In genomic region chrX:42068201-42068874, GRCm38 (mm10) we compare ENCODE assay signal across 8 mouse cellular contexts. TPM values are rescaled to one million over a fixed set of nuclear protein-coding genes. Genes with fewer than 3 reads are reported as not detected.
A peak's percentile ranks its signal among the peaks of the same experiment; 100 is the strongest.
DNase-seq lines count a peak whose midpoint lies in the region; ATAC-seq and TF ChIP-seq lines count a peak whose summit lies in the region.

No protein-coding gene starts in this region.

- peak overlapping the region; percentile 81 for H3K4me3 ChIP-seq in bone marrow, adult 2 months (replicated peaks; ENCODE audit: control insufficient read depth, low read depth, low read length)
- peak overlapping the region; percentile 44 for H3K4me3 ChIP-seq in embryonic facial prominence, embryonic 14.5 days (ENCODE audit: low read depth, low read length)
- peak overlapping the region; percentile 46 for H3K4me3 ChIP-seq in limb, embryonic 13.5 days
- peak overlapping the region; percentile 53 for H3K4me3 ChIP-seq in midbrain, embryonic 15.5 days

- H3K27ac ChIP-seq in bone marrow, adult 2 months (ENCODE audit: control insufficient read depth, insufficient read depth, low read depth, low read length, poor library complexity), result peak overlapping the region; percentile 95
- H3K27ac ChIP-seq in embryonic facial prominence, embryonic 14.5 days (replicated peaks; ENCODE audit: low read depth, low read length), result peak overlapping the region; percentile 94
- peak overlapping the region; percentile 91 for H3K27ac ChIP-seq in limb, embryonic 13.5 days
- H3K27ac ChIP-seq in midbrain, embryonic 15.5 days, result peak overlapping the region; percentile 92

- peak overlapping the region; percentile 72 for H3K9ac ChIP-seq in embryonic facial prominence, embryonic 14.5 days (ENCODE audit: low read depth, low read length)
- H3K9ac ChIP-seq in limb, embryonic 13.5 days, result peak overlapping the region; percentile 65
- H3K9ac ChIP-seq in midbrain, embryonic 15.5 days, result peak overlapping the region; percentile 58

- peak; percentile 90 for ATAC-seq in embryonic facial prominence, embryonic 14.5 days (ENCODE audit: low read depth)
- ATAC-seq in limb, embryonic 13.5 days (ENCODE audit: low FRiP score, low read depth), result peak; percentile 89
- peak; percentile 91 for ATAC-seq in midbrain, embryonic 15.5 days (replicated peaks)

- no peaks in the 10 kb centered on the region for H3K4me1 ChIP-seq in bone marrow, adult 2 months (ENCODE audit: control insufficient read depth, insufficient read depth, low read length)
- H3K4me1 ChIP-seq in embryonic facial prominence, embryonic 14.5 days (ENCODE audit: control insufficient read depth, insufficient read depth, low read length), result no peaks in the 10 kb centered on the region
- H3K4me1 ChIP-seq in limb, embryonic 13.5 days, result peaks cover 9% of the 10 kb centered on the region
- H3K4me1 ChIP-seq in midbrain, embryonic 15.5 days, result peaks cover 4% of the 10 kb centered on the region

- peak; percentile 2; the same call in 1 of the 2 replicates for TF ChIP-seq POLR2A in bone marrow, adult 2 months (IDR thresholded peaks at IDR 0.05; ENCODE audit: borderline replicate concordance, control insufficient read depth, low read depth, low read length)

- DNase-seq in A20 (ENCODE audit: low read depth, low spot score), result peak; percentile 62
- peak; percentile 92 for DNase-seq in embryonic facial prominence, embryonic 14.5 days (ENCODE audit: low spot score)
- peak; percentile 88 for DNase-seq in heart, adult 8-10 months (ENCODE audit: low spot score)
- DNase-seq in kidney, adult 8-10 months, result peak; percentile 79 to 87
- DNase-seq in spleen, adult 18-20 months, result peak; percentile 50 to 54

- H3K36me3 ChIP-seq in embryonic facial prominence, embryonic 14.5 days (ENCODE audit: control insufficient read depth, insufficient read depth, low read length), result 0 out of 2 replicates have a peak, but pooled peaks cover 6% of the 10 kb centered on the region
- H3K36me3 ChIP-seq in limb, embryonic 13.5 days, result peaks cover 4% of the 10 kb centered on the region; the same call in 1 of the 2 replicates
- no peaks in the 10 kb centered on the region for H3K36me3 ChIP-seq in midbrain, embryonic 15.5 days (replicated peaks)

- H3K4me2 ChIP-seq in embryonic facial prominence, embryonic 14.5 days (ENCODE audit: low read depth, low read length), result peak overlapping the region; percentile 54
- peak overlapping the region; percentile 56 for H3K4me2 ChIP-seq in limb, embryonic 13.5 days (replicated peaks)
- H3K4me2 ChIP-seq in midbrain, embryonic 15.5 days, result peak overlapping the region; percentile 49

- H3K9me3 ChIP-seq in embryonic facial prominence, embryonic 14.5 days (ENCODE audit: control insufficient read depth, low read length), result no peaks in the 10 kb centered on the region
- no peaks in the 10 kb centered on the region for H3K9me3 ChIP-seq in limb, embryonic 13.5 days
- no peaks in the 10 kb centered on the region for H3K9me3 ChIP-seq in midbrain, embryonic 15.5 days

- no peak for TF ChIP-seq CTCF in bone marrow, adult 2 months (IDR thresholded peaks at IDR 0.05; ENCODE audit: control insufficient read depth, insufficient read depth, low read length)

- 16% methylated on average over 25 of the region's 37 CpGs for WGBS in bone marrow, adult 2 months
- 9% methylated on average over 16 of the region's 37 CpGs for WGBS in embryonic facial prominence, embryonic 14.5 days
- WGBS in limb, embryonic 13.5 days, result 14% methylated on average over 24 of the region's 37 CpGs
- 18% methylated on average over 23 of the region's 37 CpGs for WGBS in midbrain, embryonic 15.5 days

- no peaks in the 10 kb centered on the region for H3K27me3 ChIP-seq in embryonic facial prominence, embryonic 14.5 days (replicated peaks; ENCODE audit: control insufficient read depth, insufficient read depth, low read length)
- H3K27me3 ChIP-seq in limb, embryonic 13.5 days, result no peaks in the 10 kb centered on the region
- no peaks in the 10 kb centered on the region for H3K27me3 ChIP-seq in midbrain, embryonic 15.5 days (replicated peaks)

RNA-seq across cellular contexts. Expression of gene Xiap, which starts 8.9 kb away (rescaled TPM):
- polyA plus RNA-seq in bone marrow, adult 2 months (2011; ENCODE audit: insufficient read depth, insufficient read length, low replicate concordance, missing spikeins), result 12.9 and 16.5 TPM in 2 replicates
- 17.6 and 18.1 TPM in 2 replicates for polyA plus RNA-seq in embryonic facial prominence, embryonic 14.5 days (2014; fragmentation: Nextera tagmentation; extraction: Ambion mirVana)
- 10 to 100 TPM; 25.8 to 27.2 (median 25.9) TPM for total RNA-seq in heart, adult 8-10 months (2022)
- 12.8 and 15.0 TPM in 2 replicates for polyA plus RNA-seq in limb, embryonic 13.5 days (2015; fragmentation: Nextera tagmentation; extraction: Ambion mirVana)
- 10.5 and 11.6 TPM in 2 replicates for polyA plus RNA-seq in midbrain, embryonic 15.5 days (2015; fragmentation: Nextera tagmentation; extraction: Ambion mirVana)

Comparison
In these comparisons a context has a peak if more than half of its experiments do, and no peak if none do; other contexts are left out.
1. Peak in every context shown above with its lines: DNase-seq, ATAC-seq, H3K4me3 ChIP-seq and H3K27ac ChIP-seq.